Mouse (Mus musculus) kidney, embryonic 15.5 days (tissue): ENCODE measurements around the gene Araf. TPM values are rescaled to one million over a fixed set of nuclear protein-coding genes. Genes with fewer than 3 reads are reported as not detected.
"Not testable (repeated sequence)": the region's sequence is repeated elsewhere in the genome, so short reads cannot be mapped to it uniquely, and the experiment has no call there.

Experiments used
- ATAC-seq: fragments of 200-750 bp; cut with Nextera tagmentation; replicated peaks from 2 replicates; pipeline ENCODE4 v1.8.0; 2017; ENCODE audit warnings: moderate TSS enrichment; ENCODE audit not compliant: low FRiP score
- H3K27ac ChIP-seq: fragments of 300-500 bp; sonication (generic); 2 replicates; pipeline ENCODE4 v1.5.1; 2015; ENCODE audit warnings: mild to moderate bottlenecking, inconsistent platforms
- H3K27me3 ChIP-seq: fragments of 300-500 bp; sonication (generic); 2 replicates; pipeline ENCODE4 v1.6.1; 2015; ENCODE audit warnings: inconsistent platforms
- H3K36me3 ChIP-seq: fragments of 300-500 bp; sonication (generic); 2 replicates; pipeline ENCODE4 v1.6.1; 2015; ENCODE audit warnings: inconsistent platforms
- H3K4me1 ChIP-seq: fragments of 300-500 bp; sonication (generic); 2 replicates; pipeline ENCODE4 v1.6.1; 2015; ENCODE audit warnings: inconsistent platforms
- H3K4me2 ChIP-seq: fragments of 300-500 bp; sonication (generic); 2 replicates; pipeline ENCODE4 v1.6.1; 2015; ENCODE audit warnings: moderate library complexity, mild to moderate bottlenecking, inconsistent platforms
- H3K4me3 ChIP-seq: fragments of 300-500 bp; sonication (generic); replicated peaks from 2 replicates; pipeline ENCODE4 v1.5.1; 2015; ENCODE audit warnings: mild to moderate bottlenecking, inconsistent platforms
- H3K9ac ChIP-seq: fragments of 300-500 bp; sonication (generic); 2 replicates; pipeline ENCODE4 v1.6.1; 2015; ENCODE audit warnings: mild to moderate bottlenecking, inconsistent platforms
- H3K9me3 ChIP-seq: fragments of 300-500 bp; sonication (generic); replicated peaks from 2 replicates; pipeline ENCODE4 v1.6.1; 2016; ENCODE audit warnings: inconsistent platforms
- WGBS: fragments of 180-500 bp; shearing (Covaris S2); methylation state at CpG from one replicate; pipeline ENCODE4 v1.1.7; 2015; ENCODE audit warnings: mixed read lengths; 5-methylcytosine and 5-hydroxymethylcytosine counted together
- polyA plus RNA-seq: library from polyadenylated mRNA; unstranded; fragments of >200 nt; fragmentation: Nextera tagmentation; extraction: Ambion mirVana; gene quantifications from 2 replicates; pipeline ENCODE4 v1.2.1, GENCODE M21; 2015

The Araf gene
- polyA plus RNA-seq, 1 experiment from 2014 or later, result 129 TPM

DNA sequence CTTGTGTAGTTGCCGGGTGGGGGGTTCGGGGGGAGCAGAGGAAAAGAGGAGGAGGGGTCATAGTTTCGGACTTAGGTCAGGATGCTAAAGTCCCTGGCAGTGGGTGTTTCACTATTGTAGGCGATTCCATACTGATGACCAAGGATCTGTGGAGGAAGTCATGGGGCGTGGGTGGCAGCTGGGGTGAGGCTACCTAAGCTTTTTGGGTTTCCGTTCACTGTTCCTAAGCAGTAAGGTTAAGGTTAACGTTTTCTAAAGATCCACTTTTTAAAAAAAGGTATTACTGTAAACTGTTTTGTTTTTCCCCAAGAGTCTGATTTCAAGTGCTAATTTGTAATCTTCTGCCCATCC is 1.2 kb downstream of the Araf start:
- H3K36me3 ChIP-seq, result no peaks in the 10 kb centered on the region
- ATAC-seq, result no peak; the same call in 1 of the 2 replicates
- H3K27ac ChIP-seq, result peak overlapping the region; percentile 89
- no peaks in the 10 kb centered on the region for H3K4me1 ChIP-seq
- peak overlapping the region; percentile 48 for H3K4me3 ChIP-seq
- no peaks in the 10 kb centered on the region for H3K27me3 ChIP-seq
- peak overlapping the region; percentile 57 for H3K4me2 ChIP-seq
- H3K9ac ChIP-seq, result peak overlapping the region; percentile 38; the same call in 1 of the 2 replicates
- WGBS, result 33% methylated on average over 7 of the region's 7 CpGs
- no peaks in the 10 kb centered on the region for H3K9me3 ChIP-seq

GRCm38 (mm10) chrX:20801456-20801855 is 3.8 kb downstream of the Araf start:
- no peaks in the 10 kb centered on the region for H3K4me1 ChIP-seq
- no peak overlapping the region for H3K4me3 ChIP-seq
- H3K9ac ChIP-seq, result no peak overlapping the region
- H3K36me3 ChIP-seq, result no peaks in the 10 kb centered on the region
- H3K27ac ChIP-seq, result no peak overlapping the region
- H3K4me2 ChIP-seq, result no peak overlapping the region
- ATAC-seq, result no peak
- no peaks in the 10 kb centered on the region for H3K27me3 ChIP-seq
- no peaks in the 10 kb centered on the region for H3K9me3 ChIP-seq
- 69% methylated on average over 2 of the region's 2 CpGs for WGBS

DNA sequence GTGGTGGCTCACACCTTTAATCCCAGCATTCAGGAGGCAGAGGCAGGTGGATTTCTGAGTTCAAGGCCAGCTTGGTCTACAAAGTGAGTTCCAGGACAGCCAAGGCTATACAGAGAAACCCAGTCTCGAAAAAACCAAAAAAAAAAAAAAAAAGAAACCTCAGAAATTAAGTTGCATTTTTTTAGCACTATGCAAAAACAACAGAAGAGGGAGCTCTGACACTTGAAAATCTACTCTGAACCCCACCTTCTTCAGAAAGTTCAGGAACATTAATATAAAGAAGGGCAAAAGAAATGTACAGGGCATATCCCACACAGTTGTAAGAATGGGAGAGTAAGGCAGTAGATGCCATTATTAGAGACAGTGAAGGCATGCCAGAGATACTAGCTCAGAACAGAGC is 6.7 kb downstream of the Araf start:
- not testable (repeated sequence) for H3K36me3 ChIP-seq, H3K4me1 ChIP-seq, ATAC-seq, H3K4me3 ChIP-seq, H3K27me3 ChIP-seq, H3K9me3 ChIP-seq, H3K27ac ChIP-seq, H3K9ac ChIP-seq, H3K4me2 ChIP-seq
- 17% methylated on average over 1 of the region's 1 CpGs for WGBS

DNA sequence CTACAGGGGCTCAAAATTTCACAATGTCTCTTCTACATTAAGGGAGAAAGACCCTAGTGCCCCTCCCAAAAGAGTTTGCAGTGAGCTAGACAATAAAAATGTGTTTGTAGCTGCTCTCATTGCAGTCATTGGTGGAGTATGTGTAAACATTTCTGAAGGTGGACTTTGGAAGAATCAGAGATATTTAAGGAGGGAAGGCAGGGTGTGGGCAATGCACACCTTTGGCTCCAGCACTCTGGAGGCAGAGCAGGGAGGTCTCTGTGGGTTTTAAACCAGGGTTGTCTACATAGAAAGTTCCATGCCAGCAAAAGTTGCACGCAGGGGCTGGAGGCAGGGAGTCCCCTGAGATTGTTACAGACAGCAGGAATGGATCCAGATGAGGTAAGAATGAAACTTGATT is 8.7 kb downstream of the Araf start:
- Histone ChIP-seq H3K27ac (no peak overlapping the region), H3K4me3 (no peak overlapping the region), H3K4me1 (no peaks in the 10 kb centered on the region), H3K27me3 (no peaks in the 10 kb centered on the region), H3K36me3 (no peaks in the 10 kb centered on the region), H3K9ac (no peak overlapping the region), H3K4me2 (no peak overlapping the region), H3K9me3 (no peaks in the 10 kb centered on the region)
- ATAC-seq, result no peak
- 62% methylated on average over 1 of the region's 1 CpGs for WGBS

GRCm38 (mm10) chrX:20816974-20817373 is 19.4 kb downstream of the Araf start:
- ATAC-seq, result no peak
- Histone ChIP-seq H3K9ac (no peak overlapping the region), H3K4me3 (no peak overlapping the region), H3K27me3 (no peaks in the 10 kb centered on the region), H3K4me2 (no peak overlapping the region), H3K36me3 (no peaks in the 10 kb centered on the region), H3K27ac (no peak overlapping the region), H3K4me1 (peaks cover 5% of the 10 kb centered on the region; the same call in 1 of the 2 replicates), H3K9me3 (no peaks in the 10 kb centered on the region)
- WGBS, result 69% methylated on average over 6 of the region's 6 CpGs

DNA sequence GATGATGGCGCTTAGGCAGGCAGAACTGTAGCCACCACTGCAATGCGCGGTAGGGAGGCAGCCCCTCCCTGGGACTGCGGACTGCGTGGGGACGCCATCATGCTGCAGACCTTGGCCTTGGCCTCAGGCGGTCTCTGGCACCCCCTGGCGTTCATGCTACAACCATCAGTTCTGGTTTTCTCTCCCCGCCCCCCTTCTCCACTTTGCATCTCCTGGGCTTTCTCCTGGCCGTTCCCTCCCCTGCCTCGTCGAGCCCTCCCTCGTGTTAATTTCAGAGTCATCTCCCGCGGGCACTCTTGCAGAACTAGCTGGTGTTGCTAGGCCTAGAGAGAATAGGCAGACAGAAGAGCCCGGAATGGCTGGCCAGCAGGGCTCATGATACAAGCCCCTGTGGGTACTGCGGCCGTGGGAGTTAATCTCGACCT is 21.6 kb downstream of the Araf start:
- Histone ChIP-seq H3K4me1 (peaks cover 5% of the 10 kb centered on the region; the same call in 1 of the 2 replicates), H3K9ac (0 out of 2 replicates have a peak overlapping the region, but pooled peaks have one; percentile 14), H3K27ac (peak overlapping the region; percentile 75), H3K4me3 (peak overlapping the region; percentile 39), H3K9me3 (no peaks in the 10 kb centered on the region), H3K36me3 (no peaks in the 10 kb centered on the region), H3K27me3 (no peaks in the 10 kb centered on the region), H3K4me2 (peak overlapping the region; percentile 61)
- WGBS, result 24% methylated on average over 18 of the region's 19 CpGs
- ATAC-seq, result peak; percentile 94

GRCm38 (mm10) chrX:20819708-20820426 is 22.3 kb downstream of the Araf start:
- 34% methylated on average over 7 of the region's 8 CpGs for WGBS
- Histone ChIP-seq H3K4me1 (peaks cover 5% of the 10 kb centered on the region; the same call in 1 of the 2 replicates), H3K4me2 (peak overlapping the region; percentile 61), H3K4me3 (peak overlapping the region; percentile 39), H3K9ac (0 out of 2 replicates have a peak overlapping the region, but pooled peaks have one; percentile 14), H3K27ac (peak overlapping the region; percentile 75), H3K9me3 (no peaks in the 10 kb centered on the region), H3K27me3 (no peaks in the 10 kb centered on the region), H3K36me3 (no peaks in the 10 kb centered on the region)
- ATAC-seq, result peak; percentile 62

DNA sequence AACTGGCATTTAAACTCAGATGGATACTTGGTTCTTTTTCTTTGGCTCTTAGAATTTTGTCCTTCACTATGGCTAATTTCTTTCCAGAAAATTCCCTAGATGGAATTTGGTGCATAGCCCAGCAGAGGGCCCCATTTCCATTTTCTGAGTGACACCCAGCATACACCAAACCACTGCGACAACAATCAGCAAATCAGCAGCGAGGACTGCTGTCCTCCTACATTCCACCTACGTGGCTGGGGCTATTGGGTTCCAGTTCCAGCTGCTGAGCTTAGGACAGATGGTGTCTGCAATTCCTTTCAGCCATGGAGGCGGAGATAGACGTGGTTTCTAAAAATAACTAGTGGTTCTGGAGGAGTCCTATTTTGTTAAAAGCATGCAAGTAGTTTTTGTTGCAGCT is 31.3 kb downstream of the Araf start:
- Histone ChIP-seq H3K27ac (no peak overlapping the region), H3K9ac (no peak overlapping the region), H3K4me3 (no peak overlapping the region), H3K9me3 (no peaks in the 10 kb centered on the region), H3K4me1 (no peaks in the 10 kb centered on the region), H3K27me3 (no peaks in the 10 kb centered on the region), H3K4me2 (no peak overlapping the region), H3K36me3 (no peaks in the 10 kb centered on the region)
- 23% methylated on average over 5 of the region's 5 CpGs for WGBS
- ATAC-seq, result peak; percentile 95

- no peak overlapping the region for H3K9ac ChIP-seq
- H3K4me2 ChIP-seq, result no peak overlapping the region
- H3K27me3 ChIP-seq, result no peaks in the 10 kb centered on the region
- peaks cover 4% of the 10 kb centered on the region; the same call in 1 of the 2 replicates for H3K4me1 ChIP-seq
- WGBS, result 86% methylated on average over 3 of the region's 3 CpGs
- H3K9me3 ChIP-seq, result no peaks in the 10 kb centered on the region
- ATAC-seq, result no peak
- H3K36me3 ChIP-seq, result peaks cover 20% of the 10 kb centered on the region
- H3K4me3 ChIP-seq, result no peak overlapping the region
- H3K27ac ChIP-seq, result no peak overlapping the region
Observed at GRCm38 (mm10) chrX:20847232-20847631, 49.6 kb downstream of the Araf start.

- Histone ChIP-seq H3K9ac (no peak overlapping the region), H3K4me1 (peaks cover 4% of the 10 kb centered on the region; the same call in 1 of the 2 replicates), H3K27me3 (no peaks in the 10 kb centered on the region), H3K4me2 (peak overlapping the region; percentile 51), H3K9me3 (no peaks in the 10 kb centered on the region), H3K36me3 (peaks cover 20% of the 10 kb centered on the region), H3K4me3 (peak overlapping the region; percentile 64), H3K27ac (peak overlapping the region; percentile 75)
- peak; percentile 35; the same call in 1 of the 2 replicates for ATAC-seq
- 23% methylated on average over 2 of the region's 2 CpGs for WGBS
Observed at GRCm38 (mm10) chrX:20847816-20848215, 50.2 kb downstream of the Araf start.

- H3K4me3 ChIP-seq, result peak overlapping the region; percentile 64
- no peaks in the 10 kb centered on the region for H3K27me3 ChIP-seq
- H3K9ac ChIP-seq, result peak overlapping the region; percentile 55
- peaks cover 4% of the 10 kb centered on the region; the same call in 1 of the 2 replicates for H3K4me1 ChIP-seq
- H3K9me3 ChIP-seq, result no peaks in the 10 kb centered on the region
- H3K27ac ChIP-seq, result peak overlapping the region; percentile 75
- H3K4me2 ChIP-seq, result peak overlapping the region; percentile 59
- H3K36me3 ChIP-seq, result peaks cover 23% of the 10 kb centered on the region
- peak; percentile 98 for ATAC-seq
- 17% methylated on average over 42 of the region's 42 CpGs for WGBS
Observed at GRCm38 (mm10) chrX:20848256-20848984, 50.8 kb downstream of the Araf start.

- peaks cover 4% of the 10 kb centered on the region; the same call in 1 of the 2 replicates for H3K4me1 ChIP-seq
- H3K4me3 ChIP-seq, result no peak overlapping the region
- no peak overlapping the region for H3K9ac ChIP-seq
- H3K36me3 ChIP-seq, result peaks cover 63% of the 10 kb centered on the region
- H3K27ac ChIP-seq, result no peak overlapping the region
- no peaks in the 10 kb centered on the region for H3K9me3 ChIP-seq
- 93% methylated on average over 7 of the region's 7 CpGs for WGBS
- no peak for ATAC-seq
- H3K27me3 ChIP-seq, result no peaks in the 10 kb centered on the region
- no peak overlapping the region for H3K4me2 ChIP-seq
Observed at GRCm38 (mm10) chrX:20853794-20854193, 56.2 kb downstream of the Araf start.
